Mouse (Mus musculus): ENCODE measurements at regions not wholly inside any gene's neighbourhood (a gene's known extent, or its start where the extent isn't known, plus 50 kb on each side); places are given as distances from the start of the nearest gene placed in this dataset.
A peak's percentile ranks its signal among the peaks of the same experiment; 100 is the strongest.

GRCm38 (mm10) chr4:124332974-124333373 lies 277.6 kb downstream of the 3100002H09Rik start:
- no peak overlapping the region for H3K27ac ChIP-seq (ENCODE audit: low read depth, low read length)
- H3K4me1 ChIP-seq (replicated peaks; ENCODE audit: control insufficient read depth, insufficient read depth, low read length) = no peaks in the 10 kb centered on the region
- no peaks in the 10 kb centered on the region for H3K27me3 ChIP-seq (replicated peaks; ENCODE audit: control insufficient read depth, insufficient read depth, low read length)
- no peaks in the 10 kb centered on the region for H3K9me3 ChIP-seq (ENCODE audit: control insufficient read depth, low read length)
- H3K9ac ChIP-seq (ENCODE audit: low read depth, low read length) = no peak overlapping the region
- H3K4me2 ChIP-seq = no peak overlapping the region
- no peak overlapping the region for H3K4me3 ChIP-seq (ENCODE audit: low read depth, low read length)
- no peaks in the 10 kb centered on the region for H3K36me3 ChIP-seq (ENCODE audit: control insufficient read depth, insufficient read depth, low read length)
- whole genome bisulfite sequencing = 63% methylated on average over 2 of the region's 2 CpGs
- DNase-seq (ENCODE audit: low spot score) (no peak), ATAC-seq (replicated peaks; ENCODE audit: low FRiP score) (0 out of 2 replicates have a peak, but pooled peaks have one; percentile 10)

DNA sequence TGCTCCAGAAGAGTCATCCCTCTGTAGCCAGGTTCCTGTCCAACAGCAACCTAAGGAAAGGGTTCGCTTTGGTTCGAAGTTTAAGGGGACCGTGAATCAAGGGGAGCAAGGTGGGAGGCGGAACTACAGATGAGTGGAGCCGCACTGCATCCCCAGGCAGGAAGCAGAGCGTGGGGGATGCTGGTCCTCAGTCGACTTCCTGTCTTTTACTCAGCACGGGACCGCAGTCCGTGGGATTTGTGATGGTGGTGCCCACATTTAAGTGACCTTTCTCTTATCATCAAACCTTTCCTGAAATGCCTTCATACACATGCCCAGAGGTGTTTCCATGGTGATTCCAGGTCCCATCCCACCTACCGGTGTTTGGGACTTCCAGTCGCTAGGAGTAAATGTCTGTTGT lies 278.2 kb downstream of the 3100002H09Rik start:
- Histone ChIP-seq H3K27me3 (replicated peaks; ENCODE audit: control insufficient read depth, insufficient read depth, low read length) (no peaks in the 10 kb centered on the region), H3K9me3 (ENCODE audit: control insufficient read depth, low read length) (no peaks in the 10 kb centered on the region), H3K9ac (ENCODE audit: low read depth, low read length) (no peak overlapping the region), H3K27ac (ENCODE audit: low read depth, low read length) (no peak overlapping the region), H3K4me3 (ENCODE audit: low read depth, low read length) (no peak overlapping the region), H3K4me2 (no peak overlapping the region), H3K4me1 (replicated peaks; ENCODE audit: control insufficient read depth, insufficient read depth, low read length) (no peaks in the 10 kb centered on the region), H3K36me3 (ENCODE audit: control insufficient read depth, insufficient read depth, low read length) (no peaks in the 10 kb centered on the region)
- DNase-seq (ENCODE audit: low spot score) (no peak), ATAC-seq (replicated peaks; ENCODE audit: low FRiP score) (no peak)
- 78% methylated on average over 12 of the region's 12 CpGs for WGBS

DNA sequence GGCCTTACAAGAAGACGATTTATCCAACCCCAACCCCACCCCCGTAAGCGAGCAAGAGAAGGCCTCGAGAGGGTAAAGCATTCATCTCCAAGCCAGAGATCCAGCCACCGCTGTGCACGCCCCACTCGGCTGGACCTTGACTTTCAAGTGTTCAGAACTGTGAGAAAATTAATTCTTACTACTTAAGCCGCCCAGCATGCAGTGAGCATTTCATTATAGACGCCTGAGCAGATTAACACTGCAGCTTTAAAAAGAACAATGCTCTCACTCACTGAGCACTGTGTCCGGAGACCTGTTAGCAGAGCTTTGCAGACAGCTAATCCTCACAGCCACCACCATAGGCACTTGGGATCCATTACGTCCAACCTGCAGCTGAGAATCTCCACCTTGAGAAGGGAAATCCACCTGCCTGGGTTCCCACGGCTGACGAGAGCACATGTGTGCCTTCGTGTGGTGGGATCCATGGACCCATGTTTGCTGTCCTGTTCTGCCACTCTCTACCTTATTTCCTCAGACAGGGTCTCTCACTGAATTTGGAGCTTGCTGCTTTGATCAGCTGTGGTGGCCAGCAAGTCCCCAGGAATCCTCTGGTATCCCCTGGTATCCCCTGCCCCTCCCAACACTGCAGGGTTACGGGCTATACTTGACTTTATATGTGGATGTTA lies 281.4 kb downstream of the 3100002H09Rik start:
- Histone ChIP-seq H3K9ac (ENCODE audit: low read depth, low read length) (no peak overlapping the region), H3K4me1 (replicated peaks; ENCODE audit: control insufficient read depth, insufficient read depth, low read length) (no peaks in the 10 kb centered on the region), H3K27ac (ENCODE audit: low read depth, low read length) (no peak overlapping the region), H3K36me3 (ENCODE audit: control insufficient read depth, insufficient read depth, low read length) (no peaks in the 10 kb centered on the region), H3K4me3 (ENCODE audit: low read depth, low read length) (no peak overlapping the region), H3K27me3 (replicated peaks; ENCODE audit: control insufficient read depth, insufficient read depth, low read length) (no peaks in the 10 kb centered on the region), H3K4me2 (no peak overlapping the region), H3K9me3 (ENCODE audit: control insufficient read depth, low read length) (no peaks in the 10 kb centered on the region)
- WGBS = 80% methylated on average over 15 of the region's 15 CpGs
- no peak for ATAC-seq (replicated peaks; ENCODE audit: low FRiP score)
- DNase-seq (ENCODE audit: low spot score) = no peak

DNA sequence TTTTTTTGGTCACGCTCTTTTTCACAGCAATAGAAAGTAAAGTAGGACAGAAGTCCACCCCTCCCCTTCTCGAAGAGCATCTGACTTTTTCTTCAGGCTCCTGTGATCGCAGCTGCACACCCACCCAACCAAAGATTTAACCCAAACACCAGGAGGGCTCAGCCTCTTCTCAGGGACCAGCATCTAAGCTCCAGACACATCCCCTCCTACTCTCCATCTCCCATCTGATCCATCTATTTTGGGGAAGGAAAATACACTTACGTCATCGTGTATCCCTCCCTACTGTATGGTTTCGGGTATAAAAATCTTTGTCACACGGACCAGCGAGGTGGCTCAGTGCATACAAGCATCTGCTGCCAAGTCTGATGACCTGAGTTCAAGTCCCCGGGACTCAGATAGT lies 284.3 kb downstream of the 3100002H09Rik start:
- no peak overlapping the region for H3K9ac ChIP-seq (ENCODE audit: low read depth, low read length)
- no peak overlapping the region for H3K4me3 ChIP-seq (ENCODE audit: low read depth, low read length)
- no peak for DNase-seq (ENCODE audit: low spot score)
- no peak for ATAC-seq (replicated peaks; ENCODE audit: low FRiP score)
- H3K9me3 ChIP-seq (ENCODE audit: control insufficient read depth, low read length) = no peaks in the 10 kb centered on the region
- no peak overlapping the region for H3K27ac ChIP-seq (ENCODE audit: low read depth, low read length)
- H3K36me3 ChIP-seq (ENCODE audit: control insufficient read depth, insufficient read depth, low read length) = no peaks in the 10 kb centered on the region
- no peaks in the 10 kb centered on the region for H3K4me1 ChIP-seq (replicated peaks; ENCODE audit: control insufficient read depth, insufficient read depth, low read length)
- no peaks in the 10 kb centered on the region for H3K27me3 ChIP-seq (replicated peaks; ENCODE audit: control insufficient read depth, insufficient read depth, low read length)
- WGBS = 82% methylated on average over 9 of the region's 9 CpGs
- no peak overlapping the region for H3K4me2 ChIP-seq

- H3K27me3 ChIP-seq (replicated peaks; ENCODE audit: control insufficient read depth, insufficient read depth, low read length) = no peaks in the 10 kb centered on the region
- WGBS = 56% methylated on average over 3 of the region's 3 CpGs
Observed at GRCm38 (mm10) chr4:124323589-124323988, 287.0 kb downstream of the 3100002H09Rik start.

GRCm38 (mm10) chr4:124321221-124321620 lies 289.4 kb downstream of the 3100002H09Rik start:
- no peak for DNase-seq (ENCODE audit: low spot score)
- Histone ChIP-seq H3K4me2 (no peak overlapping the region), H3K9ac (ENCODE audit: low read depth, low read length) (no peak overlapping the region), H3K4me1 (replicated peaks; ENCODE audit: control insufficient read depth, insufficient read depth, low read length) (no peaks in the 10 kb centered on the region), H3K9me3 (ENCODE audit: control insufficient read depth, low read length) (no peaks in the 10 kb centered on the region), H3K27me3 (replicated peaks; ENCODE audit: control insufficient read depth, insufficient read depth, low read length) (no peaks in the 10 kb centered on the region), H3K27ac (ENCODE audit: low read depth, low read length) (no peak overlapping the region), H3K36me3 (ENCODE audit: control insufficient read depth, insufficient read depth, low read length) (no peaks in the 10 kb centered on the region), H3K4me3 (ENCODE audit: low read depth, low read length) (no peak overlapping the region)
- WGBS = 65% methylated on average over 7 of the region's 7 CpGs
- ATAC-seq (replicated peaks; ENCODE audit: low FRiP score) = no peak

More at GRCm38 (mm10) chr4:124323589-124323988, 287.0 kb downstream of the 3100002H09Rik start:
- no peak for DNase-seq (ENCODE audit: low spot score)
- Histone ChIP-seq H3K4me3 (ENCODE audit: low read depth, low read length) (no peak overlapping the region), H3K4me1 (replicated peaks; ENCODE audit: control insufficient read depth, insufficient read depth, low read length) (no peaks in the 10 kb centered on the region), H3K9me3 (ENCODE audit: control insufficient read depth, low read length) (no peaks in the 10 kb centered on the region), H3K36me3 (ENCODE audit: control insufficient read depth, insufficient read depth, low read length) (no peaks in the 10 kb centered on the region), H3K27ac (ENCODE audit: low read depth, low read length) (no peak overlapping the region), H3K4me2 (no peak overlapping the region), H3K9ac (ENCODE audit: low read depth, low read length) (no peak overlapping the region)
- ATAC-seq (replicated peaks; ENCODE audit: low FRiP score) = no peak

DNA sequence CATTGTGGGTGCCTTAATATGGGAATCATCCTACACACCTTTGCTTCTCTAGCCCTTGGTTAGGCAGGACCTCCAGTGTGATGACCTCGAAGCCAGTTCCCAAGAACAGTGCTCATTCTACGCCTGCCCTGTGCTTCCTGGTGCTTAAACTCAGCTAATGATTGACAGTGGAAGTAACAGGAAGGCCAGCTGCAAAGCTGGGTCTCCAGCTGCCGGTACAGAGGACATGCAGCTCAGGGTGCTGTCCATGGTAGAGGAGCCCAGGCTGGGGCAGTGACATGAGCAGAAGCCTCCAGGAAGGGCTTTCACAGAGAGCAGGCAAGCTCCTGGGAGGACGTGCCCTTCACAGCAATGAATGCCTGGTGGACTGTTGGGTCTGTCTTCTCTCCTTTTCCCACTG lies 293.6 kb downstream of the 3100002H09Rik start:
- H3K4me2 ChIP-seq = no peak overlapping the region

GRCm38 (mm10) chr4:124311657-124312056 lies 298.9 kb downstream of the 3100002H09Rik start:
- no peak overlapping the region for H3K4me3 ChIP-seq (ENCODE audit: low read depth, low read length)
- no peaks in the 10 kb centered on the region for H3K36me3 ChIP-seq (ENCODE audit: control insufficient read depth, insufficient read depth, low read length)
- H3K4me2 ChIP-seq = no peak overlapping the region
- H3K9me3 ChIP-seq (ENCODE audit: control insufficient read depth, low read length) = no peaks in the 10 kb centered on the region
- no peaks in the 10 kb centered on the region for H3K27me3 ChIP-seq (replicated peaks; ENCODE audit: control insufficient read depth, insufficient read depth, low read length)
- H3K27ac ChIP-seq (ENCODE audit: low read depth, low read length) = no peak overlapping the region
- ATAC-seq (replicated peaks; ENCODE audit: low FRiP score) (no peak), DNase-seq (ENCODE audit: low spot score) (no peak)
- H3K9ac ChIP-seq (ENCODE audit: low read depth, low read length) = no peak overlapping the region
- 71% methylated on average over 5 of the region's 5 CpGs for WGBS
- H3K4me1 ChIP-seq (replicated peaks; ENCODE audit: control insufficient read depth, insufficient read depth, low read length) = no peaks in the 10 kb centered on the region

More for the DNA sequence above, 293.6 kb downstream of the 3100002H09Rik start:
- no peak overlapping the region for H3K4me3 ChIP-seq (ENCODE audit: low read depth, low read length)
- WGBS = 18% methylated on average over 4 of the region's 4 CpGs
- no peaks in the 10 kb centered on the region for H3K36me3 ChIP-seq (ENCODE audit: control insufficient read depth, insufficient read depth, low read length)
- H3K27me3 ChIP-seq (replicated peaks; ENCODE audit: control insufficient read depth, insufficient read depth, low read length) = no peaks in the 10 kb centered on the region
- no peak for ATAC-seq (replicated peaks; ENCODE audit: low FRiP score)
- H3K4me1 ChIP-seq (replicated peaks; ENCODE audit: control insufficient read depth, insufficient read depth, low read length) = no peaks in the 10 kb centered on the region
- H3K9ac ChIP-seq (ENCODE audit: low read depth, low read length) = no peak overlapping the region
- DNase-seq (ENCODE audit: low spot score) = peak; percentile 50
- no peaks in the 10 kb centered on the region for H3K9me3 ChIP-seq (ENCODE audit: control insufficient read depth, low read length)
- H3K27ac ChIP-seq (ENCODE audit: low read depth, low read length) = no peak overlapping the region

- H3K4me1 ChIP-seq (replicated peaks; ENCODE audit: control insufficient read depth, insufficient read depth, low read length) = no peaks in the 10 kb centered on the region
- H3K9ac ChIP-seq (ENCODE audit: low read depth, low read length) = no peak overlapping the region
- DNase-seq (ENCODE audit: low spot score) (no peak), ATAC-seq (replicated peaks; ENCODE audit: low FRiP score) (no peak; the same call in 1 of the 2 replicates)
- H3K4me2 ChIP-seq = no peak overlapping the region
- WGBS = 21% methylated on average over 10 of the region's 10 CpGs
- no peaks in the 10 kb centered on the region for H3K27me3 ChIP-seq (replicated peaks; ENCODE audit: control insufficient read depth, insufficient read depth, low read length)
- no peak overlapping the region for H3K27ac ChIP-seq (ENCODE audit: low read depth, low read length)
- H3K4me3 ChIP-seq (ENCODE audit: low read depth, low read length) = no peak overlapping the region
- no peaks in the 10 kb centered on the region for H3K9me3 ChIP-seq (ENCODE audit: control insufficient read depth, low read length)
- no peaks in the 10 kb centered on the region for H3K36me3 ChIP-seq (ENCODE audit: control insufficient read depth, insufficient read depth, low read length)
Observed at GRCm38 (mm10) chr4:124310594-124310993, 300.0 kb downstream of the 3100002H09Rik start.
